Mouse (Mus musculus) embryonic facial prominence, embryonic 13.5 days (tissue): ENCODE data around the gene Atrnl1. TPM values are rescaled to one million over a fixed set of nuclear protein-coding genes. Genes with fewer than 3 reads are reported as not detected.

Experiments used
- ATAC-seq: fragments of 200-750 bp; cut with Nextera tagmentation; 2 replicates; pipeline ENCODE4 v1.8.0; 2017; ENCODE audit warnings: low read depth; ENCODE audit not compliant: insufficient number of reproducible peaks, insufficient read depth, low FRiP score, low TSS enrichment
- H3K27ac ChIP-seq: fragments of 300-500 bp; sonication (generic); 2 replicates; pipeline ENCODE4 v1.5.1; 2015; ENCODE audit warnings: moderate library complexity, mild to moderate bottlenecking, inconsistent platforms
- H3K27me3 ChIP-seq: fragments of 300-500 bp; sonication (generic); 2 replicates; pipeline ENCODE4 v1.6.1; 2015; ENCODE audit warnings: mild to moderate bottlenecking, inconsistent platforms
- H3K36me3 ChIP-seq: fragments of 300-500 bp; sonication (generic); 2 replicates; pipeline ENCODE4 v1.6.1; 2015; ENCODE audit warnings: mild to moderate bottlenecking, inconsistent platforms
- H3K4me1 ChIP-seq: fragments of 300-500 bp; sonication (generic); 2 replicates; pipeline ENCODE4 v1.6.1; 2015; ENCODE audit warnings: inconsistent platforms
- H3K4me2 ChIP-seq: fragments of 300-500 bp; sonication (generic); 2 replicates; pipeline ENCODE4 v1.6.1; 2015; ENCODE audit warnings: moderate library complexity, mild to moderate bottlenecking, inconsistent platforms
- H3K4me3 ChIP-seq: fragments of 300-500 bp; sonication (generic); 2 replicates; pipeline ENCODE4 v1.5.1; 2015; ENCODE audit warnings: mild to moderate bottlenecking, inconsistent platforms
- H3K9ac ChIP-seq: fragments of 300-500 bp; sonication (generic); 2 replicates; pipeline ENCODE4 v1.6.1; 2015; ENCODE audit warnings: mild to moderate bottlenecking, inconsistent platforms
- H3K9me3 ChIP-seq: fragments of 300-500 bp; sonication (generic); 2 replicates; pipeline ENCODE4 v1.6.1; 2016; ENCODE audit warnings: inconsistent platforms
- WGBS: fragments of 180-500 bp; shearing (Covaris S2); methylation state at CpG from one replicate; pipeline ENCODE4 v1.1.7; 2015; ENCODE audit warnings: mixed read lengths; 5-methylcytosine and 5-hydroxymethylcytosine counted together
- polyA plus RNA-seq: library from polyadenylated mRNA; unstranded; fragments of >200 nt; fragmentation: Nextera tagmentation; extraction: Ambion mirVana; gene quantifications from 2 replicates; pipeline ENCODE4 v1.2.1, GENCODE M21; 2015

The Atrnl1 gene
- polyA plus RNA-seq, 1 experiment from 2014 or later = 8.2 TPM

- Histone ChIP-seq H3K36me3 (no peaks in the 10 kb centered on the region), H3K4me2 (no peak overlapping the region), H3K27me3 (no peaks in the 10 kb centered on the region), H3K27ac (no peak overlapping the region), H3K9ac (no peak overlapping the region), H3K4me3 (no peak overlapping the region), H3K9me3 (no peaks in the 10 kb centered on the region), H3K4me1 (0 out of 2 replicates have a peak, but pooled peaks cover 4% of the 10 kb centered on the region)
- no peak for ATAC-seq
- 65% methylated on average over 11 of the region's 11 CpGs for WGBS
These were observed 317.0 kb downstream of the Atrnl1 start for GRCm38 (mm10) chr19:57927566-57928523.

- H3K4me3 ChIP-seq = no peak overlapping the region
- WGBS = 94% methylated on average over 4 of the region's 4 CpGs
- no peaks in the 10 kb centered on the region for H3K27me3 ChIP-seq
These were observed 320.8 kb downstream of the Atrnl1 start for GRCm38 (mm10) chr19:57931626-57932025.

GRCm38 (mm10) chr19:57936865-57937264, 326.0 kb downstream of the Atrnl1 start:
- ATAC-seq = no peak
- Histone ChIP-seq H3K4me1 (no peaks in the 10 kb centered on the region), H3K4me3 (no peak overlapping the region), H3K36me3 (peaks cover 7% of the 10 kb centered on the region), H3K4me2 (no peak overlapping the region), H3K27ac (no peak overlapping the region), H3K9ac (no peak overlapping the region), H3K9me3 (no peaks in the 10 kb centered on the region), H3K27me3 (no peaks in the 10 kb centered on the region)
- WGBS = 89% methylated on average over 3 of the region's 3 CpGs

More at GRCm38 (mm10) chr19:57931626-57932025, 320.8 kb downstream of the Atrnl1 start:
- ATAC-seq = no peak
- Histone ChIP-seq H3K27ac (no peak overlapping the region), H3K9me3 (no peaks in the 10 kb centered on the region), H3K4me1 (no peaks in the 10 kb centered on the region), H3K4me2 (no peak overlapping the region), H3K9ac (no peak overlapping the region), H3K36me3 (peaks cover 3% of the 10 kb centered on the region; the same call in 1 of the 2 replicates)

GRCm38 (mm10) chr19:57939166-57939565, 328.3 kb downstream of the Atrnl1 start:
- WGBS = 82% methylated on average over 1 of the region's 1 CpGs

GRCm38 (mm10) chr19:57941529-57941928, 330.7 kb downstream of the Atrnl1 start:
- H3K4me2 ChIP-seq = no peak overlapping the region
- H3K27ac ChIP-seq = no peak overlapping the region
- H3K27me3 ChIP-seq = no peaks in the 10 kb centered on the region
- ATAC-seq = no peak
- H3K4me1 ChIP-seq = no peaks in the 10 kb centered on the region
- H3K4me3 ChIP-seq = no peak overlapping the region
- peaks cover 9% of the 10 kb centered on the region for H3K36me3 ChIP-seq
- no peaks in the 10 kb centered on the region for H3K9me3 ChIP-seq
- H3K9ac ChIP-seq = no peak overlapping the region
- WGBS = 71% methylated on average over 8 of the region's 8 CpGs

More at GRCm38 (mm10) chr19:57939166-57939565, 328.3 kb downstream of the Atrnl1 start:
- H3K4me1 ChIP-seq = no peaks in the 10 kb centered on the region
- H3K4me2 ChIP-seq = no peak overlapping the region
- H3K36me3 ChIP-seq = peaks cover 12% of the 10 kb centered on the region
- H3K4me3 ChIP-seq = no peak overlapping the region
- no peaks in the 10 kb centered on the region for H3K27me3 ChIP-seq
- ATAC-seq = no peak
- H3K9ac ChIP-seq = no peak overlapping the region
- H3K27ac ChIP-seq = no peak overlapping the region
- no peaks in the 10 kb centered on the region for H3K9me3 ChIP-seq

- WGBS = 88% methylated on average over 14 of the region's 14 CpGs
- Histone ChIP-seq H3K9ac (no peak overlapping the region), H3K9me3 (no peaks in the 10 kb centered on the region)
These were observed 331.4 kb downstream of the Atrnl1 start for GRCm38 (mm10) chr19:57942281-57942680.

GRCm38 (mm10) chr19:57943308-57943707, 332.5 kb downstream of the Atrnl1 start:
- H3K4me1 ChIP-seq = no peaks in the 10 kb centered on the region
- no peak overlapping the region for H3K4me2 ChIP-seq
- no peaks in the 10 kb centered on the region for H3K9me3 ChIP-seq
- H3K9ac ChIP-seq = no peak overlapping the region
- peaks cover 18% of the 10 kb centered on the region; the same call in 1 of the 2 replicates for H3K36me3 ChIP-seq
- no peaks in the 10 kb centered on the region for H3K27me3 ChIP-seq
- H3K27ac ChIP-seq = no peak overlapping the region
- WGBS = 73% methylated on average over 2 of the region's 2 CpGs
- H3K4me3 ChIP-seq = no peak overlapping the region
- ATAC-seq = no peak

More at GRCm38 (mm10) chr19:57942281-57942680, 331.4 kb downstream of the Atrnl1 start:
- no peaks in the 10 kb centered on the region for H3K27me3 ChIP-seq
- H3K27ac ChIP-seq = no peak overlapping the region
- H3K4me2 ChIP-seq = no peak overlapping the region
- peaks cover 9% of the 10 kb centered on the region; the same call in 1 of the 2 replicates for H3K36me3 ChIP-seq
- no peaks in the 10 kb centered on the region for H3K4me1 ChIP-seq
- no peak overlapping the region for H3K4me3 ChIP-seq
- no peak for ATAC-seq

GRCm38 (mm10) chr19:57944680-57945079, 333.8 kb downstream of the Atrnl1 start:
- ATAC-seq = no peak
- WGBS = 82% methylated on average over 6 of the region's 6 CpGs
- no peak overlapping the region for H3K4me2 ChIP-seq
- H3K27ac ChIP-seq = no peak overlapping the region
- H3K4me3 ChIP-seq = no peak overlapping the region
- H3K9me3 ChIP-seq = no peaks in the 10 kb centered on the region
- no peaks in the 10 kb centered on the region for H3K4me1 ChIP-seq
- no peaks in the 10 kb centered on the region for H3K27me3 ChIP-seq
- no peak overlapping the region for H3K9ac ChIP-seq
- peaks cover 18% of the 10 kb centered on the region; the same call in 1 of the 2 replicates for H3K36me3 ChIP-seq

- Histone ChIP-seq H3K4me1 (no peaks in the 10 kb centered on the region), H3K9ac (no peak overlapping the region), H3K36me3 (peaks cover 16% of the 10 kb centered on the region; the same call in 1 of the 2 replicates), H3K9me3 (no peaks in the 10 kb centered on the region), H3K4me2 (no peak overlapping the region), H3K27ac (no peak overlapping the region), H3K4me3 (no peak overlapping the region), H3K27me3 (no peaks in the 10 kb centered on the region)
- WGBS = 92% methylated on average over 4 of the region's 4 CpGs
- no peak for ATAC-seq
These were observed 334.9 kb downstream of the Atrnl1 start for GRCm38 (mm10) chr19:57945626-57946250.

GRCm38 (mm10) chr19:57948489-57948888, 337.7 kb downstream of the Atrnl1 start:
- 94% methylated on average over 2 of the region's 2 CpGs for WGBS
- no peak overlapping the region for H3K4me3 ChIP-seq
- no peak overlapping the region for H3K4me2 ChIP-seq
- no peaks in the 10 kb centered on the region for H3K27me3 ChIP-seq
- H3K9me3 ChIP-seq = no peaks in the 10 kb centered on the region
- no peak overlapping the region for H3K27ac ChIP-seq
- no peak for ATAC-seq
- H3K9ac ChIP-seq = no peak overlapping the region
- no peaks in the 10 kb centered on the region for H3K4me1 ChIP-seq
- H3K36me3 ChIP-seq = 0 out of 2 replicates have a peak, but pooled peaks cover 9% of the 10 kb centered on the region

GRCm38 (mm10) chr19:57949260-57949917, 338.6 kb downstream of the Atrnl1 start:
- no peak overlapping the region for H3K27ac ChIP-seq
- H3K36me3 ChIP-seq = 0 out of 2 replicates have a peak, but pooled peaks cover 9% of the 10 kb centered on the region
- no peak for ATAC-seq
- 80% methylated on average over 13 of the region's 13 CpGs for WGBS
- no peak overlapping the region for H3K9ac ChIP-seq
- H3K4me3 ChIP-seq = no peak overlapping the region
- no peaks in the 10 kb centered on the region for H3K27me3 ChIP-seq
- no peaks in the 10 kb centered on the region for H3K9me3 ChIP-seq
- H3K4me1 ChIP-seq = no peaks in the 10 kb centered on the region
- H3K4me2 ChIP-seq = no peak overlapping the region
